Mouse (Mus musculus) intestine, embryonic 16.5 days (tissue): ENCODE results near the gene Srrm4. TPM values are rescaled to one million over a fixed set of nuclear protein-coding genes. Genes with fewer than 3 reads are reported as not detected.

Experiments used
- ATAC-seq: fragments of 200-750 bp; cut with Nextera tagmentation; 2 replicates; pipeline ENCODE4 v1.8.0; 2017; ENCODE audit warnings: moderate TSS enrichment, moderate library complexity
- H3K27ac ChIP-seq: fragments of 300-500 bp; sonication (generic); 2 replicates; pipeline ENCODE4 v1.5.1; 2014; ENCODE audit warnings: mild to moderate bottlenecking, low read length
- H3K27me3 ChIP-seq: fragments of 300-500 bp; sonication (generic); replicated peaks from 2 replicates; pipeline ENCODE4 v1.6.1; 2014; ENCODE audit warnings: low read length, control low read depth, mixed read lengths; ENCODE audit not compliant: control insufficient read depth, insufficient read depth
- H3K36me3 ChIP-seq: fragments of 300-500 bp; sonication (generic); 2 replicates; pipeline ENCODE4 v1.6.1; 2014; ENCODE audit warnings: low read length, control low read depth; ENCODE audit not compliant: control insufficient read depth, insufficient read depth
- H3K4me1 ChIP-seq: fragments of 300-500 bp; sonication (generic); 2 replicates; pipeline ENCODE4 v1.6.1; 2014; ENCODE audit warnings: low read length, control low read depth, mixed read lengths; ENCODE audit not compliant: control insufficient read depth, insufficient read depth
- H3K4me2 ChIP-seq: fragments of 300-500 bp; sonication (generic); 2 replicates; pipeline ENCODE4 v1.6.1; 2014; ENCODE audit warnings: low read depth, low read length, control low read depth
- H3K4me3 ChIP-seq: fragments of 300-500 bp; sonication (generic); 2 replicates; pipeline ENCODE4 v1.5.1; 2014; ENCODE audit warnings: mild to moderate bottlenecking, low read length
- H3K9ac ChIP-seq: fragments of 300-500 bp; sonication (generic); 2 replicates; pipeline ENCODE4 v1.6.1; 2014; ENCODE audit warnings: low read depth, low read length
- H3K9me3 ChIP-seq: fragments of 300-500 bp; sonication (generic); 2 replicates; pipeline ENCODE4 v1.6.1; 2016; ENCODE audit warnings: low read length, control low read depth; ENCODE audit not compliant: control insufficient read depth
- WGBS: fragments of 180-500 bp; shearing (Covaris S2); extraction: QIAGEN DNeasy Blood & Tissue Kit; methylation state at CpG from one replicate; pipeline ENCODE4 v1.1.7; 2014; 5-methylcytosine and 5-hydroxymethylcytosine counted together
- polyA plus RNA-seq: library from polyadenylated mRNA; unstranded; fragments of >200 nt; fragmentation: Nextera tagmentation; extraction: Ambion mirVana; gene quantifications from 2 replicates; pipeline ENCODE4 v1.2.1, GENCODE M21; 2015

The Srrm4 gene
- polyA plus RNA-seq, 1 experiment from 2014 or later = 1.5 TPM

GRCm38 (mm10) chr5:116526324-116526723, 65.3 kb downstream of the Srrm4 start:
- no peaks in the 10 kb centered on the region for H3K36me3 ChIP-seq
- no peak for ATAC-seq
- no peak overlapping the region for H3K4me3 ChIP-seq
- no peaks in the 10 kb centered on the region for H3K27me3 ChIP-seq
- 58% methylated on average over 4 of the region's 4 CpGs for WGBS
- no peaks in the 10 kb centered on the region for H3K9me3 ChIP-seq
- H3K9ac ChIP-seq = no peak overlapping the region
- no peak overlapping the region for H3K4me2 ChIP-seq
- H3K27ac ChIP-seq = no peak overlapping the region
- H3K4me1 ChIP-seq = no peaks in the 10 kb centered on the region

GRCm38 (mm10) chr5:116525308-116525707, 66.3 kb downstream of the Srrm4 start:
- Histone ChIP-seq H3K9ac (no peak overlapping the region), H3K36me3 (no peaks in the 10 kb centered on the region), H3K4me2 (no peak overlapping the region), H3K27ac (no peak overlapping the region), H3K9me3 (no peaks in the 10 kb centered on the region), H3K27me3 (no peaks in the 10 kb centered on the region), H3K4me1 (no peaks in the 10 kb centered on the region), H3K4me3 (no peak overlapping the region)
- 81% methylated on average over 8 of the region's 8 CpGs for WGBS
- ATAC-seq = no peak

DNA sequence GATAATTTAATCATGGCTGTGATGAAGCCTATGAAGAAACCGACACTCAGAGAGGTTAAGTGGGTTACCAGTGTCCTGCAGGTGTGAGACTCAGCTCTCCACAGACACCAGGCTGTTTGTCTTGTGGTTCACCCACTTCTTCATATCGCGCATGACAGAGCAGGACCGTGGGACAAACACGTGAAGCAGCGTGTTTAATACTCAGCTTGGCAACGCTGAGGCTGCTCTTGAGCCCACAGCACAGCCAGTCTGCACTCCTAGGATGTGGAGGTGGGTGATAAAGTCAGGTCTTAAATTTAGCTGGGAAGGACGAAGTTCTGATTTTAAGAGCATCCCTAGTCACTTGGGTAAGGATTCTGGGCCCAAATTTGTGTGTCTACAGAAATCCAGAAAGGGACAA, 68.1 kb downstream of the Srrm4 start:
- Histone ChIP-seq H3K4me1 (no peaks in the 10 kb centered on the region), H3K4me2 (no peak overlapping the region), H3K9ac (no peak overlapping the region), H3K27me3 (no peaks in the 10 kb centered on the region), H3K36me3 (no peaks in the 10 kb centered on the region), H3K4me3 (no peak overlapping the region), H3K9me3 (no peaks in the 10 kb centered on the region), H3K27ac (no peak overlapping the region)
- 83% methylated on average over 8 of the region's 8 CpGs for WGBS
- ATAC-seq = no peak

DNA sequence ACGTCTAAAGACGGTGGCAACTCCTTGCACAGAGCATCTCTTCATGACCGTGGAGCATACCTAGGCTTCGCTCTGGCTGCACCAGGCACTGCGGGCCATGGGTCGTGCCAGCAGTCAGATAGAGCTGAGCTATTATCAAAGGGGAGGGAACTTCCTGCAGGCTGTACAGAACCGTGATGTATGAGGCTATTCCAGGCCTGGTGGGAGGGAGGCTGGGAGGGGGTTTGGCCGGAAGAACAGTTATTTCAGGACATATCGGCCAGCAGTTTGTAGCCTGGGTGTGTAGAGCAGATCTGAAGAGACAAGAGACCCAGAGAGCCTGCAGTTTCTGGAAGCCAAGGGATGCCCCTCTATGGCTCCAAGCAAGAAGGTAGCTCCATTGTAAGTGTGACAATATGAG, 68.5 kb downstream of the Srrm4 start:
- no peak overlapping the region for H3K4me3 ChIP-seq
- WGBS = 63% methylated on average over 9 of the region's 9 CpGs
- no peaks in the 10 kb centered on the region for H3K4me1 ChIP-seq
- H3K4me2 ChIP-seq = no peak overlapping the region
- H3K27me3 ChIP-seq = no peaks in the 10 kb centered on the region
- H3K9me3 ChIP-seq = no peaks in the 10 kb centered on the region
- no peak overlapping the region for H3K27ac ChIP-seq
- no peak for ATAC-seq
- no peak overlapping the region for H3K9ac ChIP-seq
- H3K36me3 ChIP-seq = no peaks in the 10 kb centered on the region

GRCm38 (mm10) chr5:116522273-116522672, 69.3 kb downstream of the Srrm4 start:
- Histone ChIP-seq H3K4me2 (no peak overlapping the region), H3K4me3 (no peak overlapping the region), H3K27me3 (no peaks in the 10 kb centered on the region), H3K4me1 (no peaks in the 10 kb centered on the region), H3K9me3 (no peaks in the 10 kb centered on the region), H3K9ac (no peak overlapping the region), H3K27ac (no peak overlapping the region), H3K36me3 (no peaks in the 10 kb centered on the region)
- WGBS = 79% methylated on average over 11 of the region's 11 CpGs
- no peak for ATAC-seq

DNA sequence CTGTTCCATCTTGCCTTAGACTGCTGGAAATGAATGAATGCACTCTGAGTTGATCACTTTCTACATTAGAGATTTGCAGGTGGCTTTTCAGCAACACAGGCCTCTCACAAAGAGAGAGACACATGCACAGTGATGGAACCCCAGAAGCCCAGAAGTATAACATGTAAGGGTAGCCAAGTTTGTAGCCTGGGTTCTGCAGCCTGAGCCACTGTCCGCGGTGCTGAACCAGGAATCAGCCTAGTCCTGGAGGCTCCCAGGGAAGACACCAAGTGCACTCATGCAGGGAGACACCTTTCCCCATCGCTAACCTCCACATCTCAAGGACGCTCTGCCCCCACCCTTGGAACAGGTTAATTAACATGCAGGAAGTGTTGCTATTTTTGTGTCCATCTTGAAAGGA, 73.6 kb downstream of the Srrm4 start:
- Histone ChIP-seq H3K4me2 (no peak overlapping the region), H3K27ac (no peak overlapping the region), H3K27me3 (no peaks in the 10 kb centered on the region), H3K4me1 (no peaks in the 10 kb centered on the region), H3K9ac (no peak overlapping the region), H3K36me3 (no peaks in the 10 kb centered on the region), H3K4me3 (no peak overlapping the region), H3K9me3 (no peaks in the 10 kb centered on the region)
- no peak for ATAC-seq
- WGBS = 27% methylated on average over 4 of the region's 4 CpGs

GRCm38 (mm10) chr5:116512135-116512534, 79.5 kb downstream of the Srrm4 start:
- no peaks in the 10 kb centered on the region for H3K4me1 ChIP-seq
- no peak overlapping the region for H3K9ac ChIP-seq
- H3K27ac ChIP-seq = no peak overlapping the region
- H3K36me3 ChIP-seq = no peaks in the 10 kb centered on the region
- no peak overlapping the region for H3K4me2 ChIP-seq
- no peaks in the 10 kb centered on the region for H3K27me3 ChIP-seq
- no peaks in the 10 kb centered on the region for H3K9me3 ChIP-seq
- WGBS = 70% methylated on average over 4 of the region's 4 CpGs
- ATAC-seq = no peak
- no peak overlapping the region for H3K4me3 ChIP-seq

DNA sequence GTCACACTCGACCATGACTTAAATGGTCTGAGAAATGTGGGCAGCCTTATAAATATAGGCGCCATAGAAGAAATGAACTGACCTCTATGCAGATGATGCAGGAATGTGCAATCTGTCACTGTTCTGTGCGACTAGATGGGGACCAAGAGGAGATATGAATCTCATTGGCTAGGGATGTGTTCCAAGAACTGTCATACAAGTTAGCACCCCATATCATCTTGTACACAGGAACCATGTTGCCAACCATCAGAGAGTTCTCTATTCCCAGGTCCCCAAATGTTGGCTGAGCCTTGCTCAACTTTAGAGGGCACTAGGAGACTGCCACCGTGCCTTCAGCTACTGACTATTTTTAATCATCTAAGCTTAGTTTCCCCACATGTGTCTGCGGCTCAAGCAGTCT, 81.4 kb downstream of the Srrm4 start:
- Histone ChIP-seq H3K4me1 (no peaks in the 10 kb centered on the region), H3K27ac (no peak overlapping the region)
- no peak for ATAC-seq

DNA sequence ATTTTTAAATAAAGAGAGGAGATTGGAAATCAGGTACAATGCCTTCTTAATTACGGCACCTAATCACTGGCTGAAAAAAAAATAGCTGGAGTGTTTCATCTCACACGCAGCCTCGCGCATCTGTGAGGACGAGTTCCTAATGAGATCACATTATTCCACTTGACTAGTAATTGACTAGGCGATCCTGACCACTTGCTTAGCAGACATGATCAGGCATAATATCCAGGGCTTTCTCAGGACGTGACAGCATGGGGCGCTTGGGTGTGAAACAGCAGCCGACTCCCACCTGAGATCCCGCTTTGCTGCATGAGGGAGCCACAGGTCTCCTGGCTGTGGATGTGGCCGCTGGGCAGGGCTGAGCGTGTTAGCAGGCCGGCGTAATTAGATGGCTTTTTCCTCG, 90.3 kb downstream of the Srrm4 start:
- ATAC-seq = no peak
- 69% methylated on average over 15 of the region's 15 CpGs for WGBS

More for the DNA sequence above, 81.4 kb downstream of the Srrm4 start:
- no peaks in the 10 kb centered on the region for H3K36me3 ChIP-seq
- WGBS = 80% methylated on average over 5 of the region's 5 CpGs
- no peaks in the 10 kb centered on the region for H3K9me3 ChIP-seq
- H3K27me3 ChIP-seq = no peaks in the 10 kb centered on the region
- H3K9ac ChIP-seq = no peak overlapping the region
- H3K4me2 ChIP-seq = no peak overlapping the region
- H3K4me3 ChIP-seq = no peak overlapping the region

DNA sequence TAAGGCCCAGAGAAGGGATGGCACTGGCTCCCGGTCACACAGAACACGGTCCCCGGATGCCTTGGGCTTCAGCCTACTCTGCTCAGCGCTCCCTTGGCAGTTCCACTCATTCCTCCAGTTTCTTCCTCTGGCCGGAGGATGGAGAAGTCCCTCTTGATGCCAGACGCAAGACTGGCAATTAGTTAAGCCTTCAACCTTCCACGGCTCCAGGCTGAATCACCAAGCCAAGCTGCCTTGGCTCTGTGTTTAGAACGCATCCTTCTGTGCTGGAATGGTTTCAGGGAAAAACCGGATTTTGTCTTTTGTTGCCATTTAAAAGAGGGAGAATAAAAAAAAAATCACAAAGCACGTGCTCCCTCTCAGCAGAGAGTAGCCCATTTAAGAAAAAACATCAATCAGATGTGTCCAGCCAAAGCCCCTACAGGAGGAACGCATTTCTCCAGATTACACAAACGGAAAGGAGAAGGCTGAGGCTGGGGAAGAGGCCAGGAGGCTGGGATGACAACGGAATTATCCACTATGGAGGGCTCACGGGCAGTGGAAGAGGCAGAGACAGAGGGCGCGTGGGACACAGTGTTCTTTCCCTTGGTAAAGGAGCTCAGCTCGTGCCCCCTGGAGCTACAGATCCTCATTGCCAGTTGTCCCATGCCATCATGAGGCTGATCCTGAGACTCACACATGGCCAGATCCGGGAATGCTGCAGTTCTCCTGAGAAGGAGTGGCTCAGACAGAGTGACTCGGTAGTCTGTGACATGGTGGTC, 92.6 kb downstream of the Srrm4 start:
- WGBS = 70% methylated on average over 19 of the region's 19 CpGs
- no peak overlapping the region for H3K9ac ChIP-seq
- H3K4me1 ChIP-seq = no peaks in the 10 kb centered on the region
- H3K27ac ChIP-seq = no peak overlapping the region
- no peaks in the 10 kb centered on the region for H3K36me3 ChIP-seq
- H3K27me3 ChIP-seq = no peaks in the 10 kb centered on the region
- no peak overlapping the region for H3K4me3 ChIP-seq
- no peaks in the 10 kb centered on the region for H3K9me3 ChIP-seq
- no peak for ATAC-seq
- H3K4me2 ChIP-seq = no peak overlapping the region

More for the DNA sequence above, 90.3 kb downstream of the Srrm4 start:
- no peaks in the 10 kb centered on the region for H3K4me1 ChIP-seq
- H3K9ac ChIP-seq = no peak overlapping the region
- no peaks in the 10 kb centered on the region for H3K9me3 ChIP-seq
- H3K27me3 ChIP-seq = no peaks in the 10 kb centered on the region
- H3K27ac ChIP-seq = no peak overlapping the region
- H3K4me2 ChIP-seq = no peak overlapping the region
- no peak overlapping the region for H3K4me3 ChIP-seq
- H3K36me3 ChIP-seq = no peaks in the 10 kb centered on the region
